Mouse (Mus musculus) forebrain, embryonic 16.5 days (tissue): Measurements from ENCODE around the gene Kdm5a. TPM values are rescaled to one million over a fixed set of nuclear protein-coding genes. Genes with fewer than 3 reads are reported as not detected.

Source experiments
- ATAC-seq: fragments of 200-750 bp; cut with Nextera tagmentation; 2 replicates; pipeline ENCODE4 v1.8.0; 2017; ENCODE audit warnings: mild to moderate bottlenecking, moderate library complexity
- H3K27ac ChIP-seq: fragments of 300-500 bp; sonication (generic); 2 replicates; pipeline ENCODE4 v1.5.1; 2014; ENCODE audit warnings: low read length, control low read depth
- H3K27me3 ChIP-seq: fragments of 300-500 bp; sonication (generic); replicated peaks from 2 replicates; pipeline ENCODE4 v1.6.1; 2014; ENCODE audit warnings: low read length; ENCODE audit not compliant: control insufficient read depth, insufficient read depth
- H3K36me3 ChIP-seq: fragments of 300-500 bp; sonication (generic); 2 replicates; pipeline ENCODE4 v1.6.1; 2014; ENCODE audit not compliant: control insufficient read depth, insufficient read depth
- H3K4me1 ChIP-seq: fragments of 300-500 bp; sonication (generic); replicated peaks from 2 replicates; pipeline ENCODE4 v1.6.1; 2014; ENCODE audit warnings: low read length; ENCODE audit not compliant: control insufficient read depth, insufficient read depth
- H3K4me2 ChIP-seq: fragments of 300-500 bp; sonication (generic); 2 replicates; pipeline ENCODE4 v1.6.1; 2014; ENCODE audit warnings: mild to moderate bottlenecking, low read length, control low read depth
- H3K4me3 ChIP-seq: fragments of 300-500 bp; sonication (generic); replicated peaks from 2 replicates; pipeline ENCODE4 v1.5.1; 2014; ENCODE audit warnings: mild to moderate bottlenecking, low read length, control low read depth
- H3K9ac ChIP-seq: fragments of 300-500 bp; sonication (generic); replicated peaks from 2 replicates; pipeline ENCODE4 v1.6.1; 2014; ENCODE audit warnings: low read depth, low read length, control low read depth
- H3K9me3 ChIP-seq: fragments of 300-500 bp; sonication (generic); 2 replicates; pipeline ENCODE4 v1.6.1; 2016; ENCODE audit warnings: low read length; ENCODE audit not compliant: control insufficient read depth
- WGBS: fragments of 180-500 bp; shearing (Covaris S2); extraction: QIAGEN DNeasy Blood & Tissue Kit; methylation state at CpG from one replicate; pipeline ENCODE4 v1.1.7; 2014; 5-methylcytosine and 5-hydroxymethylcytosine counted together
- polyA plus RNA-seq: library from polyadenylated mRNA; unstranded; fragments of >200 nt; fragmentation: Nextera tagmentation; extraction: Ambion mirVana; gene quantifications from 2 replicates; pipeline ENCODE4 v1.2.1, GENCODE M21; 2015

The Kdm5a gene
- polyA plus RNA-seq, 1 experiment from 2014 or later, result 47.1 TPM

GRCm38 (mm10) chr6:120479302-120479701, 115.4 kb downstream of the Kdm5a start:
- ATAC-seq, result no peak
- Histone ChIP-seq H3K4me2 (no peak overlapping the region), H3K9me3 (no peaks in the 10 kb centered on the region), H3K4me1 (no peaks in the 10 kb centered on the region), H3K9ac (no peak overlapping the region), H3K27ac (no peak overlapping the region), H3K4me3 (no peak overlapping the region), H3K27me3 (no peaks in the 10 kb centered on the region), H3K36me3 (no peaks in the 10 kb centered on the region)
- 87% methylated on average over 2 of the region's 2 CpGs for WGBS

GRCm38 (mm10) chr6:120480361-120480760, 116.4 kb downstream of the Kdm5a start:
- Histone ChIP-seq H3K4me1 (no peaks in the 10 kb centered on the region), H3K9ac (no peak overlapping the region), H3K9me3 (no peaks in the 10 kb centered on the region), H3K27me3 (no peaks in the 10 kb centered on the region), H3K4me2 (no peak overlapping the region), H3K4me3 (no peak overlapping the region), H3K36me3 (no peaks in the 10 kb centered on the region), H3K27ac (no peak overlapping the region)
- WGBS, result 93% methylated on average over 5 of the region's 5 CpGs
- no peak for ATAC-seq

- Histone ChIP-seq H3K4me3 (no peak overlapping the region), H3K27ac (no peak overlapping the region), H3K4me2 (no peak overlapping the region), H3K9ac (no peak overlapping the region), H3K4me1 (no peaks in the 10 kb centered on the region), H3K27me3 (no peaks in the 10 kb centered on the region), H3K36me3 (no peaks in the 10 kb centered on the region), H3K9me3 (no peaks in the 10 kb centered on the region)
- 87% methylated on average over 6 of the region's 6 CpGs for WGBS
- ATAC-seq, result no peak
These were observed 117.6 kb downstream of the Kdm5a start for GRCm38 (mm10) chr6:120481538-120481937.

- no peak overlapping the region for H3K4me3 ChIP-seq
These were observed 118.1 kb downstream of the Kdm5a start for GRCm38 (mm10) chr6:120482021-120482420.

GRCm38 (mm10) chr6:120482756-120483155, 118.8 kb downstream of the Kdm5a start:
- H3K9ac ChIP-seq, result no peak overlapping the region
- no peaks in the 10 kb centered on the region for H3K36me3 ChIP-seq
- H3K4me1 ChIP-seq, result no peaks in the 10 kb centered on the region
- 36% methylated on average over 6 of the region's 6 CpGs for WGBS
- H3K9me3 ChIP-seq, result no peaks in the 10 kb centered on the region
- H3K27me3 ChIP-seq, result no peaks in the 10 kb centered on the region
- H3K27ac ChIP-seq, result no peak overlapping the region
- no peak for ATAC-seq
- no peak overlapping the region for H3K4me2 ChIP-seq
- H3K4me3 ChIP-seq, result no peak overlapping the region

More at GRCm38 (mm10) chr6:120482021-120482420, 118.1 kb downstream of the Kdm5a start:
- 90% methylated on average over 14 of the region's 14 CpGs for WGBS
- no peak overlapping the region for H3K9ac ChIP-seq
- no peaks in the 10 kb centered on the region for H3K9me3 ChIP-seq
- H3K4me2 ChIP-seq, result no peak overlapping the region
- H3K27me3 ChIP-seq, result no peaks in the 10 kb centered on the region
- no peak overlapping the region for H3K27ac ChIP-seq
- no peak for ATAC-seq
- no peaks in the 10 kb centered on the region for H3K36me3 ChIP-seq
- no peaks in the 10 kb centered on the region for H3K4me1 ChIP-seq

- H3K4me2 ChIP-seq, result no peak overlapping the region
- H3K9ac ChIP-seq, result no peak overlapping the region
- 41% methylated on average over 8 of the region's 8 CpGs for WGBS
- H3K9me3 ChIP-seq, result no peaks in the 10 kb centered on the region
- H3K27me3 ChIP-seq, result no peaks in the 10 kb centered on the region
- peak; percentile 55 for ATAC-seq
- H3K4me3 ChIP-seq, result no peak overlapping the region
- no peaks in the 10 kb centered on the region for H3K36me3 ChIP-seq
- no peaks in the 10 kb centered on the region for H3K4me1 ChIP-seq
- no peak overlapping the region for H3K27ac ChIP-seq
These were observed 119.3 kb downstream of the Kdm5a start for GRCm38 (mm10) chr6:120483211-120483626.

GRCm38 (mm10) chr6:120485038-120485437, 121.1 kb downstream of the Kdm5a start:
- Histone ChIP-seq H3K27me3 (no peaks in the 10 kb centered on the region), H3K9ac (no peak overlapping the region), H3K27ac (no peak overlapping the region), H3K36me3 (no peaks in the 10 kb centered on the region), H3K4me1 (peaks cover 7% of the 10 kb centered on the region), H3K4me2 (no peak overlapping the region), H3K4me3 (no peak overlapping the region), H3K9me3 (no peaks in the 10 kb centered on the region)
- ATAC-seq, result no peak
- WGBS, result 71% methylated on average over 3 of the region's 3 CpGs

GRCm38 (mm10) chr6:120486051-120486510, 122.2 kb downstream of the Kdm5a start:
- peaks cover 18% of the 10 kb centered on the region for H3K4me1 ChIP-seq
- H3K9ac ChIP-seq, result no peak overlapping the region
- H3K4me2 ChIP-seq, result no peak overlapping the region
- H3K9me3 ChIP-seq, result no peaks in the 10 kb centered on the region
- H3K27ac ChIP-seq, result no peak overlapping the region
- H3K36me3 ChIP-seq, result no peaks in the 10 kb centered on the region
- no peaks in the 10 kb centered on the region for H3K27me3 ChIP-seq
- 71% methylated on average over 8 of the region's 8 CpGs for WGBS
- no peak overlapping the region for H3K4me3 ChIP-seq
- no peak for ATAC-seq

- Histone ChIP-seq H3K4me2 (no peak overlapping the region), H3K36me3 (no peaks in the 10 kb centered on the region), H3K9ac (no peak overlapping the region), H3K9me3 (no peaks in the 10 kb centered on the region), H3K27ac (no peak overlapping the region), H3K27me3 (no peaks in the 10 kb centered on the region), H3K4me3 (no peak overlapping the region), H3K4me1 (peaks cover 37% of the 10 kb centered on the region)
- no peak for ATAC-seq
- WGBS, result 66% methylated on average over 3 of the region's 3 CpGs
These were observed 124.7 kb downstream of the Kdm5a start for GRCm38 (mm10) chr6:120488647-120489046.

- H3K9ac ChIP-seq, result no peak overlapping the region
- 74% methylated on average over 2 of the region's 2 CpGs for WGBS
- H3K27me3 ChIP-seq, result no peaks in the 10 kb centered on the region
- H3K27ac ChIP-seq, result no peak overlapping the region
- H3K36me3 ChIP-seq, result no peaks in the 10 kb centered on the region
- ATAC-seq, result no peak
- H3K4me3 ChIP-seq, result no peak overlapping the region
- peaks cover 37% of the 10 kb centered on the region for H3K4me1 ChIP-seq
- H3K4me2 ChIP-seq, result no peak overlapping the region; the same call in 1 of the 2 replicates
- H3K9me3 ChIP-seq, result no peaks in the 10 kb centered on the region
These were observed 125.5 kb downstream of the Kdm5a start for GRCm38 (mm10) chr6:120489461-120489860.
